Mouse (Mus musculus) neural tube, embryonic 12.5 days (tissue): ENCODE measurements around the gene Cdyl. TPM values are rescaled to one million over a fixed set of nuclear protein-coding genes. Genes with fewer than 3 reads are reported as not detected.

Source experiments
- polyA plus RNA-seq: library from polyadenylated mRNA; unstranded; fragments of >200 nt; fragmentation: Nextera tagmentation; extraction: Ambion mirVana; gene quantifications from 2 replicates; pipeline ENCODE4 v1.2.1, GENCODE M21; 2016

Gene Cdyl
- polyA plus RNA-seq, 1 experiment from 2014 or later, result 12.1 TPM

Other genes starting within 250 kb of the Cdyl start
- 13.4 and 16.4 TPM in 2 replicates for gene Rpp40, start 246.5 kb downstream of the Cdyl start, polyA plus RNA-seq